Mouse (Mus musculus): ENCODE results near the gene Edar. TPM values are rescaled to one million over a fixed set of nuclear protein-coding genes. Genes with fewer than 3 reads are reported as not detected.

The Edar gene
- total and polyA plus RNA-seq, 2 experiments from 2014 or later: 0.08 to 0.16 TPM

DNA sequence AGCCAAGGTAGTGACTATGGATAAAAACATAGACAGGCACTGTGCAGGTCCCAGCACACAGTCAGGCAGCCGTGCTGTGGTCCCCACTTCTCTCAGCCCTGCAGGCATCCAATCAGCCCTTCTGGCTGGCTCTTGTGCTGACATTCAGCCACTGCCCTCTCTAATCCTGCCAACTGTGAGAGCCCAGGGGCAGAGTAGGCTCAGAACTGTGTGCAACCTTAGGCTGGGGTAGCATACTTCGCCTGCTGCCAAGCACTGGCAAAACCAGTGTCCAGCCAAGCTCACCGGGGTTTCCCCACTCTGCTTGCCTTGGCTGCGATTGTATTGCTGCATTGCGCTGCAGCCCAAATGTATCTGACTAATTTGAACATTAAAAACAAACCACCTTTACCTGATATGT, 11.6 kb downstream of the Edar start:
- Histone ChIP-seq H3K4me1 (ENCODE audit: insufficient read depth, low read length) (no peaks in the 10 kb centered on the region; the same call in 1 of the 2 replicates), H3K36me3 (ENCODE audit: insufficient read depth, low read length) (no peaks in the 10 kb centered on the region), H3K4me2 (ENCODE audit: low read depth, low read length) (no peak overlapping the region), H3K4me3 (ENCODE audit: low read length) (no peak overlapping the region), H3K9ac (replicated peaks; ENCODE audit: low read length) (no peak overlapping the region), H3K27me3 (ENCODE audit: insufficient read depth, low read length) (no peaks in the 10 kb centered on the region), H3K27ac (peak overlapping the region; percentile 32; the same call in 1 of the 2 replicates), H3K9me3 (ENCODE audit: low read length) (no peaks in the 10 kb centered on the region)
- no peak for TF ChIP-seq CTCF (IDR thresholded peaks at IDR 0.05; ENCODE audit: low read depth)
- DNase-seq (ENCODE audit: low spot score) (peak; percentile 58), ATAC-seq (peak; percentile 77)
- 55% methylated on average over 5 of the region's 5 CpGs for WGBS

- DNase-seq (ENCODE audit: low spot score) (peak; percentile 78), ATAC-seq (peak; percentile 91)
- Histone ChIP-seq H3K4me2 (ENCODE audit: low read depth, low read length) (no peak overlapping the region), H3K27me3 (ENCODE audit: insufficient read depth, low read length) (no peaks in the 10 kb centered on the region), H3K27ac (peak overlapping the region; percentile 32; the same call in 1 of the 2 replicates), H3K9ac (replicated peaks; ENCODE audit: low read length) (no peak overlapping the region), H3K9me3 (ENCODE audit: low read length) (no peaks in the 10 kb centered on the region), H3K4me3 (ENCODE audit: low read length) (no peak overlapping the region), H3K4me1 (ENCODE audit: insufficient read depth, low read length) (no peaks in the 10 kb centered on the region; the same call in 1 of the 2 replicates), H3K36me3 (ENCODE audit: insufficient read depth, low read length) (no peaks in the 10 kb centered on the region)
- no peak for TF ChIP-seq CTCF (IDR thresholded peaks at IDR 0.05; ENCODE audit: low read depth)
- 39% methylated on average over 6 of the region's 6 CpGs for WGBS
These were observed 12.0 kb downstream of the Edar start for GRCm38 (mm10) chr10:58663417-58663816.

GRCm38 (mm10) chr10:58659268-58659986, 16.0 kb downstream of the Edar start:
- H3K27ac ChIP-seq: no peak overlapping the region
- DNase-seq (ENCODE audit: low spot score) (no peak), ATAC-seq (no peak)
- no peaks in the 10 kb centered on the region for H3K9me3 ChIP-seq (ENCODE audit: low read length)
- no peaks in the 10 kb centered on the region for H3K27me3 ChIP-seq (ENCODE audit: insufficient read depth, low read length)
- WGBS: 73% methylated on average over 11 of the region's 11 CpGs
- no peaks in the 10 kb centered on the region for H3K36me3 ChIP-seq (ENCODE audit: insufficient read depth, low read length)
- H3K4me1 ChIP-seq (ENCODE audit: insufficient read depth, low read length): no peaks in the 10 kb centered on the region; the same call in 1 of the 2 replicates
- no peak for TF ChIP-seq CTCF (IDR thresholded peaks at IDR 0.05; ENCODE audit: low read depth)
- H3K9ac ChIP-seq (replicated peaks; ENCODE audit: low read length): no peak overlapping the region
- H3K4me3 ChIP-seq (ENCODE audit: low read length): no peak overlapping the region
- no peak overlapping the region for H3K4me2 ChIP-seq (ENCODE audit: low read depth, low read length)

GRCm38 (mm10) chr10:58657731-58658130, 17.7 kb downstream of the Edar start:
- Histone ChIP-seq H3K27me3 (ENCODE audit: insufficient read depth, low read length) (no peaks in the 10 kb centered on the region), H3K27ac (no peak overlapping the region), H3K4me2 (ENCODE audit: low read depth, low read length) (no peak overlapping the region), H3K4me1 (ENCODE audit: insufficient read depth, low read length) (no peaks in the 10 kb centered on the region), H3K4me3 (ENCODE audit: low read length) (no peak overlapping the region), H3K9ac (replicated peaks; ENCODE audit: low read length) (no peak overlapping the region), H3K36me3 (ENCODE audit: insufficient read depth, low read length) (no peaks in the 10 kb centered on the region), H3K9me3 (ENCODE audit: low read length) (no peaks in the 10 kb centered on the region)
- DNase-seq (ENCODE audit: low spot score) (no peak), ATAC-seq (no peak)
- 28% methylated on average over 2 of the region's 2 CpGs for WGBS
- TF ChIP-seq CTCF (IDR thresholded peaks at IDR 0.05; ENCODE audit: low read depth): no peak

DNA sequence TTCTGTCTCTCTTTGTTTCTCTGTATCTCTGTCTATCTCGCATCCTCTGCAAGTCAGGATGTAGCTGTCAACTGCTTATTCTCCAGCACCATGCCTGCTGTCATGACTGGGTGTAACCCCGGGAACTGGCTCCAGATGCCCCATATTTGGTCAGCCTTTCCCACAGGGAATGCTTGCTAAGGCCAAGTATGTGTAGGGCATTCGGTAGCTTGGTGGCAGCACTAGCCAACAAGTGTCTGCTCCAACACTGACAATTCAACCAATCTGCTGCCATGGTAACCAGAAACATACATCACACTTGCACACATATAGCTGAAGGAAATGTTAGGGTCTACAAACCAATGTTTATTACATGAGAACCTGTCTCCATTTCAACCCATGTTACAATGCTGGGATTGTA, 21.8 kb downstream of the Edar start:
- no peak overlapping the region for H3K4me2 ChIP-seq (ENCODE audit: low read depth, low read length)
- H3K4me1 ChIP-seq (ENCODE audit: insufficient read depth, low read length): peaks cover 6% of the 10 kb centered on the region; the same call in 1 of the 2 replicates
- no peak overlapping the region for H3K9ac ChIP-seq (replicated peaks; ENCODE audit: low read length)
- WGBS: 70% methylated on average over 3 of the region's 3 CpGs
- no peaks in the 10 kb centered on the region for H3K9me3 ChIP-seq (ENCODE audit: low read length)
- H3K36me3 ChIP-seq (ENCODE audit: insufficient read depth, low read length): no peaks in the 10 kb centered on the region
- TF ChIP-seq CTCF (IDR thresholded peaks at IDR 0.05; ENCODE audit: low read depth): no peak
- H3K27me3 ChIP-seq (ENCODE audit: insufficient read depth, low read length): no peaks in the 10 kb centered on the region
- DNase-seq (ENCODE audit: low spot score) (peak; percentile 40), ATAC-seq (peak; percentile 36; the same call in 1 of the 2 replicates)
- H3K27ac ChIP-seq: no peak overlapping the region
- H3K4me3 ChIP-seq (ENCODE audit: low read length): no peak overlapping the region

DNA sequence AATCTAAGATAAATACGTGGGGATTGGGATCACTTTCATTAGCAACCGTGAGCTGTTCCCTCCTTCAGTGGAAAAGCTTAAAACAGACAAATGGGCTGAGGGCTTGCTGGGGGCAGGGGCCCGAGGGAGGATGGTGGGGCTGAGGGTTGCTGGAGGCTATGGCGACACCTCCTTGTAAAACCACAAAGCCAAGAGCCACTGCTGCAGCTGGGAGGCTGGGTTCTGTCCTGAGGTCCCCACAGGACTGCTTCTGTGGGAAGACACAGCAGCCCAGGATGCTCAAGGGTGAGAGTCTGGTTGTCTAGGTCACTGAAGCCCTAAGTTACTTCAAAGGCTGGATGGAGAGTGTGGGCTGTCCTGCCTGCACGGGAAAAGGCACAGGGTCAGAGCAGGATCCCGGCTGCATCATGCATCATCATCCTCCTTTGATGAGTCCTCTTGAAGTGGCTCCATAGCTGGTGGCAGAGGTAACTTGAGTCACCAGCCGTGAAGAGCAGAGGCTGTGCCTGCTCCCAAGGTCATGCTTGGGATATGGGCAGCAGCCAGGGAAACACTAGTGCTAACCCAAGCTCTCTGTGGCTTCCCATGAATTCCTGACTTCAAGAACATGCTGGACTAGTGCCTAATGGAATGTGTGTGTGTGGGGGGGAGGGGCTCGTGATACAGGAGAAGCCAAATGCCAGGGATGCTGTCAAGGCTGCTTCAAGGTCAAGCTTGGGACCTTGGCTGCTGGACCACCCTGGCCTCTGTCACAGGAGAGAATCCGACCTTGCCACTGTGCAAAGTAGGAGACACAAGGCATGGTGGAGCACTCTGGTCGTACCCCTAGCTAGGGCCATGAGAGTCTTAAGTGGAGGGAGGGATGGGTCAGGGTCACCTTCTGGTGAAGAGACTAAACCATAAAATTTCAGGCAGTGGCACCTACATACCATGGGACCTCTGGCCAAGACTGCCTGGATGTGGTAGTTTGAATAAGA, 22.7 kb downstream of the Edar start:
- ATAC-seq: 0 out of 2 replicates have a peak, but pooled peaks have one; percentile 22
- peak overlapping the region; percentile 17; the same call in 1 of the 2 replicates for H3K9ac ChIP-seq (replicated peaks; ENCODE audit: low read length)

More for the DNA sequence above, 22.7 kb downstream of the Edar start:
- Histone ChIP-seq H3K4me1 (ENCODE audit: insufficient read depth, low read length) (peaks cover 6% of the 10 kb centered on the region; the same call in 1 of the 2 replicates), H3K4me3 (ENCODE audit: low read length) (no peak overlapping the region), H3K4me2 (ENCODE audit: low read depth, low read length) (peak overlapping the region; percentile 23; the same call in 1 of the 2 replicates), H3K9me3 (ENCODE audit: low read length) (no peaks in the 10 kb centered on the region), H3K27ac (no peak overlapping the region), H3K36me3 (ENCODE audit: insufficient read depth, low read length) (no peaks in the 10 kb centered on the region), H3K27me3 (ENCODE audit: insufficient read depth, low read length) (no peaks in the 10 kb centered on the region)
- no peak for DNase-seq (ENCODE audit: low spot score)
- TF ChIP-seq CTCF (IDR thresholded peaks at IDR 0.05; ENCODE audit: low read depth): no peak
- 44% methylated on average over 10 of the region's 10 CpGs for WGBS

All from hindbrain, postnatal 0 days (tissue).